ENCODE assay signal across 26 mouse cellular contexts in the genomic region with DNA sequence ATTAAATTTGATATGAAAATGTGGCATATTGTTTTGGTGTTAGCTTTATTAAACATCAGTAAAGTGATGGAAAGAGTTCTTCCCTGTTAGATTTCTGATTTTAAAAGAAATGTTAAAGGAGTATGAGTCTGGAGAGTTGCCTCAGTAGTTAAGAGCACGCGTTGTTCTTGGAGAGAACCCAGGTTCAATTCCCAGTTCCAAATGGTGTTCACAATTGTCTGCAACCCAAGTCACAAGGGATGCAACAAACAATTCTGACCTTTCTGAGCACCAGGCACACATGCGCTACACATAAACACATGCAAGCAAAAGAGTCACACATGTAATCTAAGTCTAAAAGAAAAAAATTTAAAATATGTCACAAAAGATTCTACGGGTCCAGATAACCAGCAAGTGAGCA. TPM values are rescaled to one million over a fixed set of nuclear protein-coding genes. Genes with fewer than 3 reads are reported as not detected.
DNase-seq lines count a peak whose midpoint lies in the region; TF ChIP-seq lines count a peak whose summit lies in the region.
"Had no signal": no experiment of that assay in that cellular context is flagged by ENCODE, and none has a peak within 500 bp of the region (broad histone marks: within the 10 kb centered on the region; RNA-seq: fewer than 3 reads in every experiment).

No protein-coding gene starts in this region.

- intact Hi-C loops in gastrocnemius, adult 2 months (cut with DNase I), result no loop called here

- 91% methylated on average over 4 of the region's 4 CpGs for WGBS in heart, embryonic 10.5 days
- 97% methylated on average over 4 of the region's 4 CpGs for WGBS in hindbrain, embryonic 10.5 days

- peak; percentile 21 for DNase-seq in gastrocnemius, adult 2 months
- DNase-seq in gastrocnemius, adult 8-10 months (ENCODE audit: low spot score in 2 of 2), result no peak
- DNase-seq in heart, adult 8-10 months (ENCODE audit: low spot score), result peak; percentile 45
- no peak for DNase-seq in heart, embryonic 10.5 days (ENCODE audit: low spot score)
- DNase-seq in layer of hippocampus, adult 2 months (ENCODE audit: low spot score in 2 of 2), result no peak
- DNase-seq in layer of hippocampus, postnatal 10 days (ENCODE audit: low spot score in 2 of 2), result no peak
- no peak for DNase-seq in hindbrain, embryonic 10.5 days (ENCODE audit: low spot score)
- DNase-seq: adrenal gland, adult 2 months; adrenal gland, postnatal 14 days; B cell, adult 2 months; cerebellum, adult 11 months; cerebellum, adult 2 months; cerebellum, adult 9-11 months; cerebellum, postnatal 25 days; forebrain, postnatal 0 days; gastrocnemius, postnatal 14 days; kidney, adult 11 months; kidney, adult 8-10 months had no signal

- H3K9me3 ChIP-seq in heart, embryonic 10.5 days, result no peaks in the 10 kb centered on the region
- H3K9me3 ChIP-seq in hindbrain, embryonic 10.5 days, result no peaks in the 10 kb centered on the region
- H3K9me3 ChIP-seq: embryonic facial prominence, embryonic 12.5 days; embryonic facial prominence, embryonic 15.5 days; G1E; heart, embryonic 13.5 days; hindbrain, embryonic 13.5 days; intestine, embryonic 15.5 days had no signal

- H3K4me1 ChIP-seq in heart, embryonic 10.5 days, result no peaks in the 10 kb centered on the region
- no peaks in the 10 kb centered on the region for H3K4me1 ChIP-seq in hindbrain, embryonic 10.5 days (replicated peaks)
- H3K4me1 ChIP-seq: embryonic facial prominence, embryonic 12.5 days; embryonic facial prominence, embryonic 15.5 days; heart, embryonic 13.5 days; hindbrain, embryonic 13.5 days; intestine, embryonic 15.5 days had no signal

- H3K27me3 ChIP-seq in heart, embryonic 10.5 days (ENCODE audit: insufficient read depth, poor library complexity, severe bottlenecking), result no peaks in the 10 kb centered on the region
- H3K27me3 ChIP-seq in hindbrain, embryonic 10.5 days (ENCODE audit: insufficient read depth, poor library complexity, severe bottlenecking), result no peaks in the 10 kb centered on the region
- H3K27me3 ChIP-seq: CH12.LX; embryonic facial prominence, embryonic 12.5 days; embryonic facial prominence, embryonic 15.5 days; heart, embryonic 13.5 days; hindbrain, embryonic 13.5 days; intestine, embryonic 15.5 days; Patski had no signal

- TF ChIP-seq CTCF in gastrocnemius, adult 2 months (IDR thresholded peaks at IDR 0.05), result no peak
- no peak for TF ChIP-seq CTCF in layer of hippocampus, adult 2 months (conservative IDR thresholded peaks at IDR 0.05)

- no peak overlapping the region for H3K4me3 ChIP-seq in gastrocnemius, adult 2 months
- no peak overlapping the region for H3K4me3 ChIP-seq in heart, embryonic 10.5 days
- no peak overlapping the region for H3K4me3 ChIP-seq in layer of hippocampus, adult 2 months
- H3K4me3 ChIP-seq in hindbrain, embryonic 10.5 days, result no peak overlapping the region
- H3K4me3 ChIP-seq: embryonic facial prominence, embryonic 12.5 days; embryonic facial prominence, embryonic 15.5 days; heart, embryonic 13.5 days; hindbrain, embryonic 13.5 days; intestine, embryonic 15.5 days had no signal

- peaks cover 20% of the 10 kb centered on the region; the same call in 1 of the 2 replicates for H3K36me3 ChIP-seq in heart, embryonic 10.5 days
- peaks cover 29% of the 10 kb centered on the region for H3K36me3 ChIP-seq in hindbrain, embryonic 10.5 days

- no peak overlapping the region for H3K27ac ChIP-seq in gastrocnemius, adult 2 months
- no peak overlapping the region for H3K27ac ChIP-seq in heart, embryonic 10.5 days
- 0 out of 2 replicates have a peak overlapping the region, but pooled peaks have one; percentile 5 for H3K27ac ChIP-seq in layer of hippocampus, adult 2 months
- H3K27ac ChIP-seq in hindbrain, embryonic 10.5 days, result no peak overlapping the region
- H3K27ac ChIP-seq: embryonic facial prominence, embryonic 12.5 days; embryonic facial prominence, embryonic 15.5 days; heart, embryonic 13.5 days; hindbrain, embryonic 13.5 days; intestine, embryonic 15.5 days had no signal

RNA-seq across cellular contexts. Expression of a gene that starts 47.8 kb away (rescaled TPM):
- 10 to 100 TPM in 1 of 2 experiments, 1 to 10 TPM in 1; 9.5 to 12.1 TPM for total RNA-seq in gastrocnemius, adult 2 months (2021)
- total RNA-seq in gastrocnemius, adult 8-10 months (2022), result 10 to 100 TPM in 2 of 4 experiments, 1 to 10 TPM in 2; 8.0 to 11.6 (median 10.0) TPM
- total RNA-seq in heart, adult 8-10 months (2022), result 10 to 100 TPM; 15.6 to 20.0 (median 18.1) TPM
- 9.3 and 9.6 TPM in 2 replicates for polyA plus RNA-seq in heart, embryonic 10.5 days (2016; fragmentation: Nextera tagmentation; extraction: Ambion mirVana)
- total RNA-seq in layer of hippocampus, adult 2 months (2021), result 10 to 100 TPM; 60.3 to 63.1 TPM
- total RNA-seq in layer of hippocampus, postnatal 10 days (2021), result 10 to 100 TPM; 53.0 to 56.4 TPM
- polyA plus RNA-seq in hindbrain, embryonic 10.5 days (2016; fragmentation: Nextera tagmentation; extraction: Ambion mirVana), result 9.9 and 10.3 TPM in 2 replicates

RNA-seq across cellular contexts. Expression of a gene that starts 50.0 kb away (rescaled TPM):
- total RNA-seq in gastrocnemius, adult 2 months (2021), result 1 to 10 TPM; 3.1 to 4.7 TPM
- 1 to 10 TPM; 3.2 to 5.8 (median 3.7) TPM for total RNA-seq in gastrocnemius, adult 8-10 months (2022)
- total RNA-seq in heart, adult 8-10 months (2022), result 1 to 10 TPM; 1.8 to 2.5 (median 2.3) TPM
- 5.1 and 6.3 TPM in 2 replicates for polyA plus RNA-seq in heart, embryonic 10.5 days (2016; fragmentation: Nextera tagmentation; extraction: Ambion mirVana)
- total RNA-seq in layer of hippocampus, adult 2 months (2021), result 1 to 10 TPM; 3.5 to 4.0 TPM
- total RNA-seq in layer of hippocampus, postnatal 10 days (2021), result 1 to 10 TPM; 3.8 to 3.9 TPM
- 7.3 and 8.8 TPM in 2 replicates for polyA plus RNA-seq in hindbrain, embryonic 10.5 days (2016; fragmentation: Nextera tagmentation; extraction: Ambion mirVana)

RNA-seq across cellular contexts. Expression of a gene that starts 56.8 kb away (rescaled TPM):
- total RNA-seq in gastrocnemius, adult 2 months (2021), result 1 to 10 TPM; 3.4 to 5.7 TPM
- 1 to 10 TPM; 3.5 to 5.3 (median 4.0) TPM for total RNA-seq in gastrocnemius, adult 8-10 months (2022)
- total RNA-seq in heart, adult 8-10 months (2022), result 1 to 10 TPM; 5.9 to 8.5 (median 7.0) TPM
- 32.2 and 35.3 TPM in 2 replicates for polyA plus RNA-seq in heart, embryonic 10.5 days (2016; fragmentation: Nextera tagmentation; extraction: Ambion mirVana)
- 10 to 100 TPM; 14.6 to 15.6 TPM for total RNA-seq in layer of hippocampus, adult 2 months (2021)
- total RNA-seq in layer of hippocampus, postnatal 10 days (2021), result 10 to 100 TPM; 21.3 to 23.4 TPM
- polyA plus RNA-seq in hindbrain, embryonic 10.5 days (2016; fragmentation: Nextera tagmentation; extraction: Ambion mirVana), result 38.9 and 39.1 TPM in 2 replicates

RNA-seq across cellular contexts. Expression of a gene that starts 57.0 kb away (rescaled TPM):
- under 1 TPM; 0.22 to 0.36 TPM for total RNA-seq in gastrocnemius, adult 2 months (2021)
- total RNA-seq in gastrocnemius, adult 8-10 months (2022), result under 1 TPM in 2 of 4 experiments, not detected in 2; 0.22 to 0.36 TPM
- total RNA-seq in heart, adult 8-10 months (2022), result under 1 TPM; 0.57 to 0.97 (median 0.64) TPM
- 3.8 and 4.1 TPM in 2 replicates for polyA plus RNA-seq in heart, embryonic 10.5 days (2016; fragmentation: Nextera tagmentation; extraction: Ambion mirVana)
- 10 to 100 TPM; 28.2 TPM for total RNA-seq in layer of hippocampus, adult 2 months (2021)
- total RNA-seq in layer of hippocampus, postnatal 10 days (2021), result 10 to 100 TPM; 38.2 to 41.7 TPM
- 4.6 and 5.7 TPM in 2 replicates for polyA plus RNA-seq in hindbrain, embryonic 10.5 days (2016; fragmentation: Nextera tagmentation; extraction: Ambion mirVana)

Comparison
In these comparisons a context has a peak if more than half of its experiments do, and no peak if none do; other contexts are left out.
1. DNase-seq: peak in gastrocnemius, adult 2 months (single experiment) and heart, adult 8-10 months (single experiment); none in gastrocnemius, adult 8-10 months (0 of 2), heart, embryonic 10.5 days (single experiment), layer of hippocampus, adult 2 months (0 of 2), layer of hippocampus, postnatal 10 days (0 of 2) and hindbrain, embryonic 10.5 days (single experiment).